Mouse (Mus musculus): ENCODE results near the gene Neurl3.
A peak's percentile ranks its signal among the peaks of the same experiment; 100 is the strongest.

DNA sequence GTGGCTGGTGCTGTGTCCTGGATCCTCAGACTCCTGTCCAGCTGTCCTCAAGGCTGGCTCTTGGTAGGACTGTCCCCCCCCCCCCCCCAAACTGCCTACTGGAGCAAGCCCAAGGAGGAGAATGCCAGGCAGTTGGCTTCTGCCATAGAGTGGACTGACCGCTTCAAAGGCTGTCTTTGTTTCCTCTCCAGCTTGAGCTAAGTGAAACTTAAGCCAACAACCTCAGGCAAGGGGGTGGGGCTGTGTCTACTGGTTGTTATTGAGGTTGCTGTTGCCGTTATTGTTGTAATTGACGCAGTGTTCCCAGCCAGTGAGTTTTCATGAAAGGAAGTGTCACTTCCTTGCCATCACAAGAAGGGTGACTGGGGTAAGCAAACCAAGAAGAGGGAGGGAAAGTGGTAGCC is 35.0 kb upstream of the Neurl3 start:
- TF ChIP-seq POLR2A (IDR thresholded peaks at IDR 0.05; ENCODE audit: insufficient read length, low read depth): no peak
- no peak for TF ChIP-seq MAX (IDR thresholded peaks at IDR 0.05; ENCODE audit: low read depth)
- no peak for TF ChIP-seq POLR2AphosphoS2 (IDR thresholded peaks at IDR 0.05; ENCODE audit: insufficient read length, low read depth)
- TF ChIP-seq MYOD1 (IDR thresholded peaks at IDR 0.05; ENCODE audit: control insufficient read depth in 1 of 3, insufficient read length in 2 of 3, low read depth in 2 of 3): peak in 1 of 3 experiments; percentile 16
